Comparison of ENCODE assay signal across 9 mouse cellular contexts in genomic region chr4:70535289-70535688, GRCm38 (mm10). TPM values are rescaled to one million over a fixed set of nuclear protein-coding genes. Genes with fewer than 3 reads are reported as not detected.
A peak's percentile ranks its signal among the peaks of the same experiment; 100 is the strongest.
DNase-seq lines count a peak whose midpoint lies in the region; ATAC-seq lines count a peak whose summit lies in the region.
"Had no signal": no experiment of that assay in that cellular context is flagged by ENCODE, and none has a peak within 500 bp of the region (broad histone marks: within the 10 kb centered on the region; RNA-seq: fewer than 3 reads in every experiment).

No protein-coding gene starts in this region.

- peaks cover 19% of the 10 kb centered on the region for H3K4me1 ChIP-seq in heart, embryonic 12.5 days (replicated peaks)

- H3K4me3 ChIP-seq in heart, embryonic 12.5 days: peak overlapping the region; percentile 69

- DNase-seq in heart, adult 9 months (ENCODE audit: low spot score in 2 of 2): no peak
- peak; percentile 27 for DNase-seq in MN1 (ENCODE audit: low spot score)
- no peak for DNase-seq in adrenal gland, postnatal 10 days
- no peak for DNase-seq in Muller cell, postnatal 12 days (ENCODE audit: inconsistent ontology term)
- DNase-seq in urinary bladder, postnatal 10 days (ENCODE audit: low spot score): no peak

- H3K9ac ChIP-seq in heart, embryonic 12.5 days: peak overlapping the region; percentile 93

- H3K4me2 ChIP-seq in heart, embryonic 12.5 days: peak overlapping the region; percentile 92

- WGBS in heart, embryonic 12.5 days: 1% methylated on average over 18 of the region's 18 CpGs

- peak overlapping the region; percentile 88 for H3K27ac ChIP-seq in heart, embryonic 12.5 days (ENCODE audit: poor library complexity, severe bottlenecking)

- H3K36me3 ChIP-seq in heart, embryonic 12.5 days: no peaks in the 10 kb centered on the region

- no peaks in the 10 kb centered on the region for H3K27me3 ChIP-seq in heart, embryonic 12.5 days (replicated peaks)
- H3K27me3 ChIP-seq: CH12.LX had no signal

- H3K9me3 ChIP-seq in heart, embryonic 12.5 days (replicated peaks): no peaks in the 10 kb centered on the region

- peak; percentile 66 for ATAC-seq in heart, embryonic 12.5 days (ENCODE audit: insufficient number of reproducible peaks, low FRiP score)
- ATAC-seq in granulocyte monocyte progenitor cell, adult 5-6 weeks (replicated peaks; ENCODE audit: poor library complexity, severe bottlenecking): peak; percentile 45
- peak; percentile 26 for ATAC-seq in megakaryocyte progenitor cell, adult 5-6 weeks (replicated peaks; ENCODE audit: poor library complexity)

RNA-seq across cellular contexts. Expression of gene Megf9, which starts 0.5 kb away (rescaled TPM):
- 7.8 and 8.2 TPM in 2 replicates for polyA plus RNA-seq in heart, embryonic 12.5 days (2016; fragmentation: Nextera tagmentation; extraction: Ambion mirVana)
- total RNA-seq in granulocyte monocyte progenitor cell, adult 5-6 weeks (2014; fragmentation: Nextera tagmentation): 9.6 and 14.1 TPM in 2 replicates
- 11.6 and 12.5 TPM in 2 replicates for total RNA-seq in granulocyte monocyte progenitor cell, adult 5-6 weeks (2017)
- 20.1 and 25.3 TPM in 2 replicates for total RNA-seq in megakaryocyte progenitor cell, adult 5-6 weeks (2015)
- total RNA-seq in megakaryocyte progenitor cell, adult 5-6 weeks (2017): 9.2 and 10.9 TPM in 2 replicates
- 10 to 100 TPM; 32.3 to 33.5 TPM for total RNA-seq in adrenal gland, postnatal 10 days (2021)
- total RNA-seq: CH12.LX had no signal
